Mouse (Mus musculus) central nervous system, embryonic 18 days (tissue): Measurements from ENCODE around the gene Vim. TPM values are rescaled to one million over a fixed set of nuclear protein-coding genes. Genes with fewer than 3 reads are reported as not detected.

Experiments
- polyA plus RNA-seq: library from polyadenylated mRNA; depleted of rRNA; stranded (reverse); fragments of >200 nt; gene quantifications from 2 replicates; pipeline ENCODE4 v1.2.3, GENCODE M21; 2012; rRNA removed

Gene Vim
- 456 and 497 TPM in 2 replicates for polyA plus RNA-seq

GRCm38 (mm10) chr2:13573408-13574065 is at the start of gene Vim:
Vim (plus strand) TSS chr2:13573927.

GRCm38 (mm10) chr2:13544193-13544824 is 29.4 kb upstream of the Vim start, which contains the start of gene Trdmt1:
Trdmt1 (minus strand) TSS chr2:13544668.

Other genes with a start within 250 kb of the Vim start
- gene Cubn, start 82.1 kb upstream of the Vim start, polyA plus RNA-seq: 0.35 and 0.63 TPM in 2 replicates
- gene Trdmt1, start 29.3 kb upstream of the Vim start, polyA plus RNA-seq: 7.1 and 9.6 TPM in 2 replicates
- 0.70 and 0.88 TPM in 2 replicates for gene St8sia6, start 220.1 kb downstream of the Vim start, polyA plus RNA-seq